Mouse (Mus musculus) ES-E14 (cell line): ENCODE measurements around the gene Slc6a12.

Source experiments
- HCFC1 ChIP-seq: IDR thresholded peaks from 2 replicates; pipeline ENCODE4 v1.6.1; 2012; ENCODE audit warnings: low read length, inconsistent platforms, borderline replicate concordance; ENCODE audit not compliant: insufficient read depth
- MAFK ChIP-seq: IDR thresholded peaks from 2 replicates; pipeline ENCODE4 v1.6.1; 2014; ENCODE audit warnings: mild to moderate bottlenecking, low read depth, low read length, inconsistent platforms; ENCODE audit not compliant: insufficient read depth

- TF ChIP-seq MAFK, result 0 out of 2 replicates have a peak, but pooled peaks have one; percentile 8
- TF ChIP-seq HCFC1, result 0 out of 2 replicates have a peak, but pooled peaks have one; percentile 28
Measured at GRCm38 (mm10) chr6:121337770-121338518, 4.9 kb upstream of the Slc6a12 start.
